9 mouse cellular contexts compared by ENCODE assay signal in the genomic region with DNA sequence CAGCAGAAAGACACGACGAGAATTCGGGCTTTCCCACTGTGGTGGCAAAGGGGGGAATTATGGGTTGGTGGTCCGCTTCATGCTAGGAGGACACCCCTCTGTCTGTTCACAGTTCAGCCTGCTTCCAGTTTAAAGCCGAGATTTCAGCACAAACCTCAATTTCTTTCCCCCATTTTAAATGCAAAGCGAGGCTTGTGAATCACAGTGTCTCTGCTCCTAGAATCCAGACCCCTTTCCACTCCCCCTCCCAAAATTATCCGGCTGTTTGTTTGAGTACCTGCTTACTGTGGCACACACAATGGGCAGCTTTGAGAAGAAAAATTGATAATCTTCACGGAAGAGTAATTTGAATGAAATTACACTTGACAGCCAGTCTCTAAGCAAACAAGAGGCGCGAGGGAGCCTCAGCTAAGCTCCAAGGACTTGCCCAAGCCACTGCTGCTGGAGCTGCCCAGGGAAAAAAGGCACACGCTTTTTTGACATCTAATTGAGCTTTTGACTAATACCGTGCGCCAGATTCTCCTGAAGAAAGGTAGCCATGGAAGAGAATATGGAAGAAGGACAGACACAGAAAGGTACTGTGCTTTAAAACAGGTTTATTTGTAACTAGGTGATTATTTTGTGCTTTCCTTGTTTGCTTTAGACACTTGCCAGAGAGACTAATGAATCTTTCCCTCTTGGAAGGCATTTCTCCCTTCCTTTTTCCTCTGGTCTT. TPM values are rescaled to one million over a fixed set of nuclear protein-coding genes. Genes with fewer than 3 reads are reported as not detected.
DNase-seq lines count a peak whose midpoint lies in the region; ATAC-seq and TF ChIP-seq lines count a peak whose summit lies in the region.
"Had no signal": no experiment of that assay in that cellular context is flagged by ENCODE, and none has a peak within 500 bp of the region (broad histone marks: within the 10 kb centered on the region; RNA-seq: fewer than 3 reads in every experiment).

A gene (plus strand): TSS at position 103 of the 715 bp plus-strand sequence.

- H3K27me3 ChIP-seq in heart, embryonic 10.5 days (ENCODE audit: insufficient read depth, poor library complexity, severe bottlenecking), result no peaks in the 10 kb centered on the region
- H3K27me3 ChIP-seq in heart, postnatal 0 days (ENCODE audit: control insufficient read depth, insufficient read depth, low read length), result no peaks in the 10 kb centered on the region
- H3K27me3 ChIP-seq: megakaryocyte, embryonic 14.5 days had no signal

- H3K9me3 ChIP-seq in heart, embryonic 10.5 days, result no peaks in the 10 kb centered on the region
- H3K9me3 ChIP-seq in heart, postnatal 0 days (replicated peaks; ENCODE audit: control insufficient read depth, low read length), result no peaks in the 10 kb centered on the region
- H3K9me3 ChIP-seq: megakaryocyte, embryonic 14.5 days had no signal

- WGBS in heart, embryonic 10.5 days, result 36% methylated on average over 13 of the region's 13 CpGs
- WGBS in heart, postnatal 0 days, result 41% methylated on average over 13 of the region's 13 CpGs

- TF ChIP-seq CTCF in cortical plate, adult 2 months (IDR thresholded peaks at IDR 0.05; ENCODE audit: extremely low read depth, insufficient read depth, low read length), result no peak
- TF ChIP-seq CTCF in heart, postnatal 0 days (IDR thresholded peaks at IDR 0.05; ENCODE audit: low read depth), result no peak

- no peak for TF ChIP-seq EP300 in heart, postnatal 0 days (IDR thresholded peaks at IDR 0.05; ENCODE audit: low read depth)

- no peaks in the 10 kb centered on the region for H3K36me3 ChIP-seq in heart, embryonic 10.5 days
- H3K36me3 ChIP-seq in heart, postnatal 0 days (replicated peaks; ENCODE audit: control insufficient read depth, insufficient read depth, low read length), result no peaks in the 10 kb centered on the region

- no peak within 1 kb of the TSS for H3K9ac ChIP-seq in heart, postnatal 0 days (replicated peaks; ENCODE audit: low read depth, low read length)

- no peak for DNase-seq in heart, embryonic 10.5 days (ENCODE audit: low spot score)
- no peak for DNase-seq in heart, adult 9 months (ENCODE audit: low spot score in 2 of 2)
- no peak for DNase-seq in heart, postnatal 0 days (ENCODE audit: low spot score)
- peak; percentile 59 to 63 for DNase-seq in left cerebral cortex, postnatal 36 days (ENCODE audit: low spot score in 2 of 2)
- DNase-seq in right cerebral cortex, postnatal 10 days (ENCODE audit: low spot score in 2 of 2), result peak; percentile 86 to 93
- no peak for DNase-seq in yolk sac, embryonic 10.5 days (ENCODE audit: low spot score)
- DNase-seq in adrenal gland, adult 2 months, result no peak

- H3K4me2 ChIP-seq in heart, postnatal 0 days (ENCODE audit: low read depth, low read length), result peak within 1 kb of the TSS; percentile 2; the same call in 1 of the 2 replicates

- TF ChIP-seq POLR2A in cortical plate, adult 2 months (IDR thresholded peaks at IDR 0.05; ENCODE audit: extremely low read depth, insufficient read depth, low read length), result peak; percentile 75

- no peak for ATAC-seq in heart, postnatal 0 days (ENCODE audit: insufficient read depth, low read depth)

- intact Hi-C loops in left cerebral cortex, postnatal 36 days (cut with DNase I), result loop anchor here (5.0 to 10.0 kb wide), 4 partner anchors 68 to 218 kb away; a partner anchor contains a TSS

- peak within 1 kb of the TSS; percentile 27; the same call in 1 of the 2 replicates for H3K4me3 ChIP-seq in heart, embryonic 10.5 days
- peak within 1 kb of the TSS; percentile 61 for H3K4me3 ChIP-seq in cortical plate, adult 2 months (ENCODE audit: insufficient read depth, low read length)
- no peak within 1 kb of the TSS for H3K4me3 ChIP-seq in heart, postnatal 0 days (ENCODE audit: low read depth, low read length)
- H3K4me3 ChIP-seq: megakaryocyte, embryonic 14.5 days had no signal

- no peaks in the 10 kb centered on the region for H3K4me1 ChIP-seq in heart, embryonic 10.5 days
- peaks cover 3% of the 10 kb centered on the region; the same call in 1 of the 2 replicates for H3K4me1 ChIP-seq in cortical plate, adult 2 months (ENCODE audit: control insufficient read depth, insufficient read depth, low read length)
- H3K4me1 ChIP-seq in heart, postnatal 0 days (ENCODE audit: control insufficient read depth, insufficient read depth), result no peaks in the 10 kb centered on the region
- H3K4me1 ChIP-seq: megakaryocyte, embryonic 14.5 days had no signal

- no peak within 1 kb of the TSS for H3K27ac ChIP-seq in heart, embryonic 10.5 days
- peak within 1 kb of the TSS; percentile 95 for H3K27ac ChIP-seq in cortical plate, adult 2 months (ENCODE audit: insufficient read depth, low read length)
- H3K27ac ChIP-seq in heart, postnatal 0 days (ENCODE audit: low read depth), result no peak within 1 kb of the TSS

RNA-seq across cellular contexts. Expression of the gene that starts here (rescaled TPM):
- 6.3 and 11.3 TPM in 2 replicates for polyA plus RNA-seq in heart, embryonic 10.5 days (2016; fragmentation: Nextera tagmentation; extraction: Ambion mirVana)
- 881 and 903 TPM in 2 replicates for polyA plus RNA-seq in cortical plate, adult 2 months (2012; rRNA removed)
- total RNA-seq in heart, postnatal 0 days (2014; rRNA removed; ENCODE audit: low replicate concordance), result 4.8 and 17.0 TPM in 2 replicates
- 16.8 and 19.8 TPM in 2 replicates for polyA plus RNA-seq in heart, postnatal 0 days (2015; fragmentation: Nextera tagmentation; extraction: Ambion mirVana)
- 1,000 to 10,000 TPM; 1,032 to 1,087 TPM for total RNA-seq in left cerebral cortex, postnatal 36 days (2021)
- 1 to 10 TPM; 5.2 to 7.3 TPM for total RNA-seq in adrenal gland, adult 2 months (2021)
- polyA plus RNA-seq in adrenal gland, adult 2 months (2012; rRNA removed), result 0.11 and 0.16 TPM in 2 replicates

Comparison
In these comparisons a context has a peak if more than half of its experiments do, and no peak if none do; other contexts are left out.
1. RNA of the gene that starts here (total RNA-seq): 1,032 to 1,087 TPM in left cerebral cortex, postnatal 36 days; 5.2 to 7.3 TPM in adrenal gland, adult 2 months and 4.8 to 17.0 TPM in heart, postnatal 0 days; every median in the first group is over 10 times any median in the second.
2. RNA of the gene that starts here (polyA plus RNA-seq): 881 to 903 TPM in cortical plate, adult 2 months; 16.8 to 19.8 TPM in heart, postnatal 0 days, 6.3 to 11.3 TPM in heart, embryonic 10.5 days and 0.11 to 0.16 TPM in adrenal gland, adult 2 months; every median in the first group is over 10 times any median in the second.
3. DNase-seq: peak in left cerebral cortex, postnatal 36 days (2 of 2) and right cerebral cortex, postnatal 10 days (2 of 2); none in heart, embryonic 10.5 days (single experiment), heart, adult 9 months (0 of 2), heart, postnatal 0 days (single experiment), yolk sac, embryonic 10.5 days (single experiment) and adrenal gland, adult 2 months (single experiment).